Mouse (Mus musculus): Measurements from ENCODE around the gene Sort1. TPM values are rescaled to one million over a fixed set of nuclear protein-coding genes. Genes with fewer than 3 reads are reported as not detected.
"Not testable (repeated sequence)": the region's sequence is repeated elsewhere in the genome, so short reads cannot be mapped to it uniquely, and the experiment has no call there.

The Sort1 gene
- 16.0 and 16.5 TPM in 2 replicates for polyA plus RNA-seq (2012; rRNA removed)

- DNase-seq: peak; percentile 80
- under 1% methylated on average over 103 of the region's 109 CpGs for WGBS
- peak within 1 kb of the TSS; percentile 32; the same call in 1 of the 2 replicates for H3K27ac ChIP-seq (ENCODE audit: control insufficient read depth, insufficient read depth, low read length)
- H3K36me3 ChIP-seq (ENCODE audit: control insufficient read depth, insufficient read depth, low read length): no peaks in the 10 kb centered on the region
- TF ChIP-seq POLR2A (IDR thresholded peaks at IDR 0.05; ENCODE audit: control insufficient read depth, extremely low read depth, insufficient read depth, low read length, poor library complexity) (peak; percentile 42; the same call in 1 of the 2 replicates), CTCF (IDR thresholded peaks at IDR 0.05; ENCODE audit: borderline replicate concordance, control insufficient read depth, extremely low read depth, insufficient read depth, low read length, poor library complexity) (no peak; the same call in 1 of the 2 replicates)
- no peaks in the 10 kb centered on the region for H3K27me3 ChIP-seq (ENCODE audit: control insufficient read depth, insufficient read depth, low read length)
- H3K4me1 ChIP-seq (replicated peaks; ENCODE audit: control insufficient read depth, insufficient read depth, low read length): 0 out of 2 replicates have a peak, but pooled peaks cover 5% of the 10 kb centered on the region
- H3K4me3 ChIP-seq (ENCODE audit: control insufficient read depth, insufficient read depth, low read length): peak within 1 kb of the TSS; percentile 59
Observed at GRCm38 (mm10) chr3:108283781-108284601, at the start of gene Sort1. TSS of gene Sort1 (plus strand) at chr3:108284082.

- DNase-seq; H3K4me1 ChIP-seq (replicated peaks; ENCODE audit: control insufficient read depth, insufficient read depth, low read length); H3K36me3 ChIP-seq (ENCODE audit: control insufficient read depth, insufficient read depth, low read length); H3K4me3 ChIP-seq (ENCODE audit: control insufficient read depth, insufficient read depth, low read length); H3K27ac ChIP-seq (ENCODE audit: control insufficient read depth, insufficient read depth, low read length); H3K27me3 ChIP-seq (ENCODE audit: control insufficient read depth, insufficient read depth, low read length): not testable (repeated sequence)
- 89% methylated on average over 4 of the region's 4 CpGs for WGBS
Observed at GRCm38 (mm10) chr3:108237474-108238102, 46.3 kb upstream of the Sort1 start.

- TF ChIP-seq POLR2A (IDR thresholded peaks at IDR 0.05; ENCODE audit: control insufficient read depth, extremely low read depth, insufficient read depth, low read length, poor library complexity) (no peak), CTCF (IDR thresholded peaks at IDR 0.05; ENCODE audit: borderline replicate concordance, control insufficient read depth, extremely low read depth, insufficient read depth, low read length, poor library complexity) (no peak)
- H3K27me3 ChIP-seq (ENCODE audit: control insufficient read depth, insufficient read depth, low read length): no peaks in the 10 kb centered on the region
- H3K36me3 ChIP-seq (ENCODE audit: control insufficient read depth, insufficient read depth, low read length): no peaks in the 10 kb centered on the region
- no peak overlapping the region for H3K4me3 ChIP-seq (ENCODE audit: control insufficient read depth, insufficient read depth, low read length)
- H3K4me1 ChIP-seq (replicated peaks; ENCODE audit: control insufficient read depth, insufficient read depth, low read length): no peaks in the 10 kb centered on the region
- H3K27ac ChIP-seq (ENCODE audit: control insufficient read depth, insufficient read depth, low read length): no peak overlapping the region
- no peak for DNase-seq
- WGBS: 95% methylated on average over 3 of the region's 3 CpGs
Observed at GRCm38 (mm10) chr3:108241243-108241839, 42.5 kb upstream of the Sort1 start.

GRCm38 (mm10) chr3:108246857-108247256, 37.0 kb upstream of the Sort1 start:
- Histone ChIP-seq H3K27me3 (ENCODE audit: control insufficient read depth, insufficient read depth, low read length) (no peaks in the 10 kb centered on the region), H3K4me3 (ENCODE audit: control insufficient read depth, insufficient read depth, low read length) (no peak overlapping the region), H3K36me3 (ENCODE audit: control insufficient read depth, insufficient read depth, low read length) (no peaks in the 10 kb centered on the region), H3K4me1 (replicated peaks; ENCODE audit: control insufficient read depth, insufficient read depth, low read length) (no peaks in the 10 kb centered on the region), H3K27ac (ENCODE audit: control insufficient read depth, insufficient read depth, low read length) (no peak overlapping the region)
- 44% methylated on average over 2 of the region's 2 CpGs for WGBS
- no peak for TF ChIP-seq CTCF (IDR thresholded peaks at IDR 0.05; ENCODE audit: borderline replicate concordance, control insufficient read depth, extremely low read depth, insufficient read depth, low read length, poor library complexity)
- no peak for TF ChIP-seq POLR2A (IDR thresholded peaks at IDR 0.05; ENCODE audit: control insufficient read depth, extremely low read depth, insufficient read depth, low read length, poor library complexity)
- no peak for DNase-seq

GRCm38 (mm10) chr3:108256719-108257637, 26.9 kb upstream of the Sort1 start, which contains the start of gene Psma5:
TSS of gene Psma5 (plus strand) at chr3:108256926.
- H3K4me1 ChIP-seq (replicated peaks; ENCODE audit: control insufficient read depth, insufficient read depth, low read length): no peaks in the 10 kb centered on the region
- peaks cover 2% of the 10 kb centered on the region for H3K36me3 ChIP-seq (ENCODE audit: control insufficient read depth, insufficient read depth, low read length)
- under 1% methylated on average over 79 of the region's 79 CpGs for WGBS
- no peaks in the 10 kb centered on the region for H3K27me3 ChIP-seq (ENCODE audit: control insufficient read depth, insufficient read depth, low read length)
- peak; percentile 91 for DNase-seq
- TF ChIP-seq POLR2A (IDR thresholded peaks at IDR 0.05; ENCODE audit: control insufficient read depth, extremely low read depth, insufficient read depth, low read length, poor library complexity): peak; percentile 3; the same call in 1 of the 2 replicates
- peak; percentile 47; the same call in 1 of the 2 replicates for TF ChIP-seq CTCF (IDR thresholded peaks at IDR 0.05; ENCODE audit: borderline replicate concordance, control insufficient read depth, extremely low read depth, insufficient read depth, low read length, poor library complexity)
- peak within 1 kb of the TSS; percentile 6; the same call in 1 of the 2 replicates for H3K27ac ChIP-seq (ENCODE audit: control insufficient read depth, insufficient read depth, low read length)
- H3K4me3 ChIP-seq (ENCODE audit: control insufficient read depth, insufficient read depth, low read length): peak within 1 kb of the TSS; percentile 66

All from thymus, adult 2 months (tissue).